Mouse (Mus musculus) testis, adult 2 months (tissue): ENCODE data around the gene Gm10272. TPM values are rescaled to one million over a fixed set of nuclear protein-coding genes. Genes with fewer than 3 reads are reported as not detected.
"Not testable (repeated sequence)": the region's sequence is repeated elsewhere in the genome, so short reads cannot be mapped to it uniquely, and the experiment has no call there.

Source experiments
- H3K27ac ChIP-seq: fragments of 200-500 bp; 2 replicates; pipeline ENCODE4 v1.5.1; 2012; ENCODE audit warnings: low read depth, low read length; ENCODE audit not compliant: control insufficient read depth, insufficient read depth
- H3K27me3 ChIP-seq: fragments of 200-500 bp; 2 replicates; pipeline ENCODE4 v1.6.1; 2012; ENCODE audit warnings: mild to moderate bottlenecking, low read length, moderate library complexity; ENCODE audit not compliant: control insufficient read depth, insufficient read depth
- H3K36me3 ChIP-seq: fragments of 200-500 bp; 2 replicates; pipeline ENCODE4 v1.6.1; 2012; ENCODE audit warnings: mild to moderate bottlenecking, low read length; ENCODE audit not compliant: control insufficient read depth, insufficient read depth
- H3K4me1 ChIP-seq: fragments of 200-500 bp; 2 replicates; pipeline ENCODE4 v1.6.1; 2012; ENCODE audit warnings: low read length; ENCODE audit not compliant: control insufficient read depth, insufficient read depth
- H3K4me3 ChIP-seq: fragments of 200-500 bp; 2 replicates; pipeline ENCODE4 v1.5.1; 2012; ENCODE audit warnings: low read depth, mild to moderate bottlenecking, low read length, moderate library complexity, mixed read lengths; ENCODE audit not compliant: control insufficient read depth
- CTCF ChIP-seq: fragments of 200-500 bp; IDR thresholded peaks from 2 replicates; pipeline ENCODE4 v1.5.1; 2012; ENCODE audit warnings: low read depth, mild to moderate bottlenecking, inconsistent platforms, low read length, moderate library complexity; ENCODE audit not compliant: control insufficient read depth, insufficient read depth, insufficient replicate concordance
- POLR2A ChIP-seq: fragments of 200-500 bp; IDR thresholded peaks from 2 replicates; pipeline ENCODE4 v1.6.1; 2012; ENCODE audit warnings: low read depth, mild to moderate bottlenecking, inconsistent platforms, low read length, moderate library complexity; ENCODE audit not compliant: control insufficient read depth
- polyA plus RNA-seq: library from polyadenylated mRNA; depleted of rRNA; stranded (reverse); fragments of >200 nt; gene quantifications from 2 replicates; pipeline ENCODE4 v1.2.3, GENCODE M21; 2012; rRNA removed

Gm10272 gene
- polyA plus RNA-seq, 1 experiment = not detected

GRCm38 (mm10) chr10:77729241-77729640, 22.8 kb downstream of the Gm10272 start:
- Histone ChIP-seq H3K4me3 (no peak overlapping the region), H3K4me1 (no peaks in the 10 kb centered on the region), H3K27me3 (no peaks in the 10 kb centered on the region), H3K36me3 (no peaks in the 10 kb centered on the region), H3K27ac (no peak overlapping the region)
- peak; percentile 88 for TF ChIP-seq CTCF
- no peak for TF ChIP-seq POLR2A

- Histone ChIP-seq H3K36me3 (no peaks in the 10 kb centered on the region), H3K27ac (no peak overlapping the region), H3K4me3 (no peak overlapping the region), H3K27me3 (no peaks in the 10 kb centered on the region), H3K4me1 (no peaks in the 10 kb centered on the region)
- TF ChIP-seq CTCF (no peak), POLR2A (no peak)
Measured at GRCm38 (mm10) chr10:77735928-77736327, 29.5 kb downstream of the Gm10272 start.

GRCm38 (mm10) chr10:77738929-77739328, 32.5 kb downstream of the Gm10272 start:
- no peak overlapping the region for H3K4me3 ChIP-seq
- H3K4me1 ChIP-seq = no peaks in the 10 kb centered on the region
- no peaks in the 10 kb centered on the region for H3K27me3 ChIP-seq
- H3K36me3 ChIP-seq = no peaks in the 10 kb centered on the region
- TF ChIP-seq CTCF = no peak
- TF ChIP-seq POLR2A = no peak
- no peak overlapping the region for H3K27ac ChIP-seq

GRCm38 (mm10) chr10:77741924-77742688, 35.7 kb downstream of the Gm10272 start, which contains the start of gene Gm18596:
Gene Gm18596 (minus strand): TSS chr10:77742638.
- H3K4me1 ChIP-seq, H3K4me3 ChIP-seq, H3K27ac ChIP-seq, H3K27me3 ChIP-seq, H3K36me3 ChIP-seq: not testable (repeated sequence)

GRCm38 (mm10) chr10:77750686-77751085, 44.3 kb downstream of the Gm10272 start:
- H3K27me3 ChIP-seq, H3K27ac ChIP-seq, H3K4me3 ChIP-seq, H3K4me1 ChIP-seq, H3K36me3 ChIP-seq: not testable (repeated sequence)

GRCm38 (mm10) chr10:77751254-77751653, 44.8 kb downstream of the Gm10272 start, which contains the start of gene Gm9736:
Gene Gm9736 (minus strand): TSS chr10:77751354.
- H3K4me3 ChIP-seq, H3K27me3 ChIP-seq, H3K27ac ChIP-seq, H3K36me3 ChIP-seq, H3K4me1 ChIP-seq: not testable (repeated sequence)

- H3K36me3 ChIP-seq = not testable (repeated sequence)
Measured at GRCm38 (mm10) chr10:77752312-77752711, 45.9 kb downstream of the Gm10272 start.

GRCm38 (mm10) chr10:77753448-77753847, 47.0 kb downstream of the Gm10272 start:
- H3K4me3 ChIP-seq = no peak overlapping the region
- no peak overlapping the region for H3K27ac ChIP-seq
- TF ChIP-seq CTCF (no peak), POLR2A (no peak)
- H3K27me3 ChIP-seq = no peaks in the 10 kb centered on the region
- no peaks in the 10 kb centered on the region for H3K4me1 ChIP-seq
- H3K36me3 ChIP-seq = no peaks in the 10 kb centered on the region

More at GRCm38 (mm10) chr10:77752312-77752711, 45.9 kb downstream of the Gm10272 start:
- not testable (repeated sequence) for H3K4me1 ChIP-seq, H3K4me3 ChIP-seq, H3K27me3 ChIP-seq, H3K27ac ChIP-seq

Other genes with a start within 250 kb of the Gm10272 start
- gene Fam207a, start 190.8 kb upstream of the Gm10272 start, polyA plus RNA-seq = 10.4 and 10.7 TPM in 2 replicates
- 0.77 and 0.81 TPM in 2 replicates for gene Itgb2, start 176.4 kb upstream of the Gm10272 start, polyA plus RNA-seq
- 127 and 131 TPM in 2 replicates for gene Pttg1ip, start 124.9 kb upstream of the Gm10272 start, polyA plus RNA-seq
- 83.1 and 88.6 TPM in 2 replicates for gene Sumo3, start 100.5 kb upstream of the Gm10272 start, polyA plus RNA-seq
- 0.72 TPM in 1 of 2 replicates, not detected in the other for gene Gm49325, start 100.4 kb upstream of the Gm10272 start, polyA plus RNA-seq
- gene Ube2g2, start 84.4 kb upstream of the Gm10272 start, polyA plus RNA-seq = 66.1 and 70.3 TPM in 2 replicates
- 0.07 and 0.73 TPM in 2 replicates for gene Tspear, start 20.1 kb upstream of the Gm10272 start, polyA plus RNA-seq
- not detected in 2 replicates for gene Gm19402, start 15.9 kb upstream of the Gm10272 start, polyA plus RNA-seq
- not detected in 2 replicates for gene Gm9508, start 9.4 kb upstream of the Gm10272 start, polyA plus RNA-seq
- not detected in 2 replicates for gene Gm10024, start 4.8 kb downstream of the Gm10272 start, polyA plus RNA-seq
- gene Gm10142, start 9.2 kb downstream of the Gm10272 start, polyA plus RNA-seq = not detected in 2 replicates
- gene Krtap12-1, start 14.0 kb downstream of the Gm10272 start, polyA plus RNA-seq = not detected in 2 replicates
- not detected in 2 replicates for gene Gm10100, start 19.9 kb downstream of the Gm10272 start, polyA plus RNA-seq
- not detected in 2 replicates for gene Gm18596, start 36.0 kb downstream of the Gm10272 start, polyA plus RNA-seq
- gene Gm9736, start 44.7 kb downstream of the Gm10272 start, polyA plus RNA-seq = not detected in 2 replicates
- not detected in 2 replicates for gene Gm3233, start 53.1 kb downstream of the Gm10272 start, polyA plus RNA-seq
- gene Gm3238, start 64.7 kb downstream of the Gm10272 start, polyA plus RNA-seq = not detected in 2 replicates
- gene Gm7138, start 70.3 kb downstream of the Gm10272 start, polyA plus RNA-seq = not detected in 2 replicates
- gene Gm3250, start 75.9 kb downstream of the Gm10272 start, polyA plus RNA-seq = not detected in 2 replicates
- not detected in 2 replicates for gene Gm7137, start 81.6 kb downstream of the Gm10272 start, polyA plus RNA-seq
- gene Gm9639, start 88.5 kb downstream of the Gm10272 start, polyA plus RNA-seq = not detected in 2 replicates
- gene Gm19668, start 92.5 kb downstream of the Gm10272 start, polyA plus RNA-seq = not detected in 2 replicates
- gene Gm9507, start 105.2 kb downstream of the Gm10272 start, polyA plus RNA-seq = not detected in 2 replicates
- gene Gm2696, start 108.1 kb downstream of the Gm10272 start, polyA plus RNA-seq = not detected in 2 replicates
- gene Krtap10-4, start 120.5 kb downstream of the Gm10272 start, polyA plus RNA-seq = 1.2 and 1.4 TPM in 2 replicates
- not detected in 2 replicates for gene Krtap10-10, start 129.3 kb downstream of the Gm10272 start, polyA plus RNA-seq
- gene Gm36176, start 140.2 kb downstream of the Gm10272 start, polyA plus RNA-seq = not detected in 2 replicates
- gene Gm10318, start 146.2 kb downstream of the Gm10272 start, polyA plus RNA-seq = not detected in 2 replicates
- not detected in 2 replicates for gene Gm3285, start 155.3 kb downstream of the Gm10272 start, polyA plus RNA-seq
- gene Lrrc3, start 195.9 kb downstream of the Gm10272 start, polyA plus RNA-seq = 0.57 and 1.1 TPM in 2 replicates